Mouse (Mus musculus) heart, embryonic 12.5 days (tissue): ENCODE measurements around the gene Gm21650. TPM values are rescaled to one million over a fixed set of nuclear protein-coding genes. Genes with fewer than 3 reads are reported as not detected.
"Not testable (repeated sequence)": the region's sequence is repeated elsewhere in the genome, so short reads cannot be mapped to it uniquely, and the experiment has no call there.

ENCODE experiments used
- ATAC-seq: fragments of 200-750 bp; cut with Nextera tagmentation; 2 replicates; pipeline ENCODE4 v1.8.0; 2017; ENCODE audit warnings: moderate TSS enrichment, moderate library complexity; ENCODE audit not compliant: insufficient number of reproducible peaks, low FRiP score
- H3K27ac ChIP-seq: fragments of 300-500 bp; sonication (generic); 2 replicates; pipeline ENCODE4 v1.5.1; 2016; ENCODE audit warnings: mild to moderate bottlenecking, moderate library complexity; ENCODE audit not compliant: poor library complexity, severe bottlenecking
- H3K27me3 ChIP-seq: fragments of 300-500 bp; sonication (generic); replicated peaks from 2 replicates; pipeline ENCODE4 v1.6.1; 2016; ENCODE audit warnings: mild to moderate bottlenecking, moderate library complexity
- H3K36me3 ChIP-seq: fragments of 300-500 bp; sonication (generic); 2 replicates; pipeline ENCODE4 v1.6.1; 2016; ENCODE audit warnings: mild to moderate bottlenecking, moderate library complexity
- H3K4me1 ChIP-seq: fragments of 300-500 bp; sonication (generic); replicated peaks from 2 replicates; pipeline ENCODE4 v1.6.1; 2016; ENCODE audit warnings: mild to moderate bottlenecking
- H3K4me2 ChIP-seq: fragments of 300-500 bp; sonication (generic); 2 replicates; pipeline ENCODE4 v1.6.1; 2016; ENCODE audit warnings: mild to moderate bottlenecking, moderate library complexity
- H3K4me3 ChIP-seq: fragments of 300-500 bp; sonication (generic); 2 replicates; pipeline ENCODE4 v1.5.1; 2016; ENCODE audit warnings: mild to moderate bottlenecking
- H3K9ac ChIP-seq: fragments of 300-500 bp; sonication (generic); 2 replicates; pipeline ENCODE4 v1.6.1; 2016; ENCODE audit warnings: mild to moderate bottlenecking, moderate library complexity
- H3K9me3 ChIP-seq: fragments of 300-500 bp; sonication (generic); replicated peaks from 2 replicates; pipeline ENCODE4 v1.6.1; 2016; ENCODE audit warnings: mild to moderate bottlenecking, moderate library complexity
- WGBS: fragments of 180-500 bp; shearing (Covaris S2); methylation state at CpG from one replicate; pipeline ENCODE4 v1.1.7; 2016; 5-methylcytosine and 5-hydroxymethylcytosine counted together
- polyA plus RNA-seq: library from polyadenylated mRNA; unstranded; fragments of >200 nt; fragmentation: Nextera tagmentation; extraction: Ambion mirVana; gene quantifications from 2 replicates; pipeline ENCODE4 v1.2.1, GENCODE M21; 2016

Gm21650 gene
- polyA plus RNA-seq = not detected in 2 replicates

DNA sequence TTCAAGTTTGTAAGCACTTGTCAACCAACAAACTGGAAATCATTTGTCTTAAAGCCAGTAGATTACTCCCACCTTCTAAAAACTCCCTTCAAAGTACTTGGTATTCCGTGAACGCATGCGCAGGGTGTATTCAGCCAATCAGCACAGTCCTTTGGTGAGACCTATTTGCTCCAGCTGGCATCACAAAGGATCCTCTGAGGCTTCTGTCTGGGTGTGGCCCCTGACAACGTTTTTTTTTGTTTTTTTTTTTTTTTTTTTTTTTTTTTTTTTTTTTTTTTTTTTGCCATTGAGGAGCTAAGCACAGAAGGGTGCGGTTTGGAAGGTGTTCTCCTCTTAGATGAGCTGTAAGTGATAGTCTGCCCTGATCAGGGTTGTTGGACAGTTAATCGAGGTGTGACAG lies at the start of gene Gm21650:
Gm21650 (plus strand) TSS at position 301 of the 400 bp plus-strand sequence.
- H3K4me1 ChIP-seq, H3K9ac ChIP-seq, H3K9me3 ChIP-seq, ATAC-seq, H3K27ac ChIP-seq, H3K36me3 ChIP-seq, H3K27me3 ChIP-seq, H3K4me3 ChIP-seq, H3K4me2 ChIP-seq: not testable (repeated sequence)
- no CpG with 5 or more reads among the region's 6 CpGs for WGBS
